Mouse (Mus musculus) megakaryocyte-erythroid progenitor cell, adult 5-6 weeks (primary cell): ENCODE results near the gene Emilin1. TPM values are rescaled to one million over a fixed set of nuclear protein-coding genes. Genes with fewer than 3 reads are reported as not detected.

Source experiments
- ATAC-seq: replicated peaks from 2 replicates; pipeline ENCODE4 v1.8.0; 2016; ENCODE audit warnings: mild to moderate bottlenecking, inconsistent platforms; ENCODE audit not compliant: severe bottlenecking, poor library complexity, low FRiP score, low TSS enrichment
- total RNA-seq, 2 experiments: library from RNA; stranded (forward) in 1 of 2; stranded (reverse) in 1 of 2; fragments of 200-1000, 215-1000 nt in 1 of 2; fragments of >200 nt in 1 of 2; fragmentation: Nextera tagmentation in 1 of 2; gene quantifications; 2 replicates each; pipeline ENCODE4 v1.2.3; 2014 to 2017

Emilin1 gene
- total RNA-seq, 2 experiments from 2014 or later, result 5.7 to 18.9 TPM

DNA sequence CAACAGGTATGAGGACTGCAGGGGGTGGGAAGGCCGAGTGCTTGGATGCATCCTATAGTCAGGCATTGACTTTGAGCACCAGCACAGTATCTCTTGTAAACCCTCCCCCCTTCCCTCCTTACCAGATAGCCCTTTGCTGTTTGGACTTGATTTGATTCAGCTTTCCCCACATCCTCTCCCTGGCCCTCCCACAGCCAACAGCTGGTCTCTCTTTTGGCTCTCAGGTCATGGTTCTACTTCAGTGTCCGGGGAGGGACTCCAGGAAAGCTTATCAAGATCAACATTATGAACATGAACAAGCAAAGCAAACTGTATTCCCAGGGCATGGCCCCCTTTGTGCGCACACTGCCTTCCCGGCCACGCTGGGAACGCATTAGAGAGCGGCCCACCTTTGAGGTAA, 22.8 kb upstream of the Emilin1 start:
- ATAC-seq, result no peak

DNA sequence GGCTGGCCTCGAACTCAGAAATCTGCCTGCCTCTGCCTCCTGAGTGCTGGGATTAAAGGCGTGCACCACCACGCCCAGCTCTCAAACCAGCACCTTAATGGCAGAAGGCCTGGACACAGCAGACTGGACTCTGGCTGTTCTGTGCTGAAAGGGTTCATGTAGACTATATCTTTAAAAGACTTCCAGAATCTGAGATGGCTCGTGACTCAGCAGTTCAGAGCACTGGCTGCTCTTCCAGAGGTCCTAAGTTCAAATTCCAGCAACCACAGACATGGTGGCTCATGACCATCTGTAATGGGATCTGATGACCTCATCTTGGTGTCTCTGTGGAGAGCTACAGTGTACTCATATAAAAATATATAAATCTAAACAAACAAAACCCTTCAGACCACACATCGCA, 11.3 kb upstream of the Emilin1 start:
- ATAC-seq, result no peak

DNA sequence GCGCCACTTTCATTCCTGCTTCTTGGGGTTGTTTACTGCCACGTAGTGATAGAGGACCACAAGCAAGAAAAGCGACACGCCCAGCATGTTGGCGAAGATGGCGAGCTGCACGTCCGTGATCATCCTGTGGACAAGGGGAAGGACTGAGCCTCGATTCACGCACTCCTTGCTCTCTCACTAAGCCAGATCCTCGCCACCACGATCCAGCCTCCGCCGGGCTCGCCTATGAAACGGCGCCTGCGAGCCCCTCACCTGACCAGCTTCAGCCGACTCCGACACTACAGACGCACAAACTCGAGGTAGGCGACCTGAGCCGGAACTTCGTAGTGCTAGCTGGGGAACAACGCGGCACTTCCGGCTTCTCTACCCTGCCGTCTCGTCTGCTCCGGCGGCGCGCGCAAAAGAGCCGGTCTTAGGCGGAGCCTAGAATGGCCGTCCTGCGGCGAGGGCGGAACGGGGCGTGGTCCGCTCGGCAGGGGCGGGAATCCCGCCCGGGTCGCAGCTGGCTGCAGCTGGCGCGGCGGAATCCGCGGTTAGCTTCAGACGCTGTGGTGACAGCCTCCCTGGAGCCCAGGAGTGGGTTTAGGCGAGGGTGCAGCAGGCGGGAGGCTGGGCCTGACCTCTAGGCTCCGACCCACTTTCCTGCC, 5.7 kb upstream of the Emilin1 start, which contains the start of gene Ost4:
Ost4 (minus strand) TSS at position 376 of the 647 bp plus-strand sequence.
- ATAC-seq, result peak; percentile 90

DNA sequence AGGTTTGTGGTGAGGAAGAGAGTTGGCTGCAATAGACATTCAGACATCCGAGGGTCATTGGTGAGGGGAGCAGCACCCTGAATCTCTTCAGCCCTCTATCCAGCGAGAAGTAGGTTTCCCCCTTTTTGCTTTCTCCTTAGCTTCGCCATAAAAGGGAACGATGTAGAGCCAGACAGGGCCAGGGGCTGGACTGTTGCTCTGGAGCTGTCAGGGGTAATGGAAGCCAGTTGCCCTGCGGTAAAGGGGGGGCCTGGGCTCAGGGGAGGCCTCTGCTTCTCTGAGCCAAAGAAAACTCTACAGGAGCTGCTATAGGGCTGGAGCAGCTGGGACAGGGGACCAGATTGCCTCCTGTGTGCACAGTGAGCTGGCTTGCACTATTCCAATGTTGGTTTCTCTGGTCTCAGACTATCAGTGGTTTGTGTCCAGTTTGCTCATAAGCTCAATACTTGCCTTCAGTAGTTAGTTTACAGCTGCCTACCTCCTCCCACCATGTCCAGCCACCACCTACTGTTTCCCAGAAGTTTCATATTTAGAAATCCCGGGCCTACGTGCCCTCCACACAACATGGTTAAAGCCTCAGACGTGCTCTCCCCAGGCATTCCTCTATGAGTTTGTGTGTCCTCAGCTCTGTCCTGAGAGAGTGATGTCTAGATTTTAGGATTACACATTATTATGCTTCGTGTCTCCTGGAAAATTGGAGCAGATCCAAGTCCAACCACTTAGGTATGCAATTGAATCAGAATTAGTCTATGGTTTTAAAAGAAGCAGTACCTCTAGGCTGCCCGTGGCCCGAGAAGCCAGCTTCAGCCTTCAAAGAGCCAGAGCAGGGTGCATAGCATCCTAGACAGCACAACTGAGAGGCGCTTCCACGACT, 4.5 kb upstream of the Emilin1 start:
- no peak for ATAC-seq

GRCm38 (mm10) chr5:30909300-30909659, 3.9 kb upstream of the Emilin1 start:
- no peak for ATAC-seq

DNA sequence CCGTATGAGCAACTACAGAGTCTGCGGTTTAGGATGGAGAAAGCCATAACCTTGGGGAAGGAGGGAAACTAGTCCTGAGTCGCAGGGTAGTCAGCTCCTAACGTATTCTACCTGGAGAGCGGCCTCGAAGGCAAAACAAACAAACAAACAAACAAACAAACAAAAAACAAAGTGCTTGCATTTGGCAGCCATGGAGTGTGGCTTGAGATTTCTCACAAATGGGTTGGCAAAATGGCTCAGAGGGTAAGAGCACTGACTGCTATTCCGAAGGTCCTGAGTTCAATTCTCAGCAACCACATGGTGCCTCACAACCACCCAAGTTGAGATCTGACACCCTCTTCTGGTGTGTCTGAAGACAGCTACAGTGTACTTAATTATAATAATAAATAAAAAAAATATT, 3.3 kb upstream of the Emilin1 start:
- ATAC-seq, result no peak

DNA sequence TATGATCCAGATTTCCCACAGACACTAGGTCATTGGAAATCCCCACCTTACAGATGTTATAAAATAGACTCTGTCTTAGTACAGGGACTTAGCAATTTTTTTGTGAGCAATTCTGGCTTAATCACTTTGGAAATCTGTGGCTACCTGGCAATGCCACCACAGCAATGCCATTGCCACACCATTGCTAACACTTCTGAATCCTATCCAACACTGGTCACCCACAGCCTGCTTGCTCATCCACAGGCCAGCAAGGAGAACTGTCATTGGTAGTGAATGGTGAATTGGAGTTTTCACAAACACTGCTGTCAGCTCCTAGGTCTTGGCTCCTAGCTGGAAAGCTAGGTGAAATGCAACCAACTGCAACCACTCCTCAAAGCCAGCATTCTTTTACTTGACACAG, 2.7 kb upstream of the Emilin1 start:
- no peak for ATAC-seq

DNA sequence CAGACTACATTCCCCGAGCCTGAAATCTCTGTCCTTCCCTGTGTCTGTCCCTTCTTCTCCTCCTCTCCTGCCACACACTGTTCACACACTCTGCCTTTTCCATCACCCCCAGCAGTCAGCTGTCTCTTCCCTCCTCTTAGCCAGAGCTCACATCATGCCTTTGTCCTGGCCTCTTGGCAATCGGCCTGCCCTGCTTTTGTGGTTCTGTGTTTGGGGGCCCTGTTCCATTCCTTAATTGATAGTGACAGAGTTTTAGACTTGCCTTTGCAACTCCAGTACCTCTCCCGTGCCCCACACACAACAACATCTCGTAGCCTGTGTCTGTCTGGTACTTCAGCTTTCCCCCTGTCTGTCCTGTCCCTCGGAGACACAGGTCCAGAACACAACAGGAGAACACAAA, 1.0 kb upstream of the Emilin1 start:
- no peak for ATAC-seq

DNA sequence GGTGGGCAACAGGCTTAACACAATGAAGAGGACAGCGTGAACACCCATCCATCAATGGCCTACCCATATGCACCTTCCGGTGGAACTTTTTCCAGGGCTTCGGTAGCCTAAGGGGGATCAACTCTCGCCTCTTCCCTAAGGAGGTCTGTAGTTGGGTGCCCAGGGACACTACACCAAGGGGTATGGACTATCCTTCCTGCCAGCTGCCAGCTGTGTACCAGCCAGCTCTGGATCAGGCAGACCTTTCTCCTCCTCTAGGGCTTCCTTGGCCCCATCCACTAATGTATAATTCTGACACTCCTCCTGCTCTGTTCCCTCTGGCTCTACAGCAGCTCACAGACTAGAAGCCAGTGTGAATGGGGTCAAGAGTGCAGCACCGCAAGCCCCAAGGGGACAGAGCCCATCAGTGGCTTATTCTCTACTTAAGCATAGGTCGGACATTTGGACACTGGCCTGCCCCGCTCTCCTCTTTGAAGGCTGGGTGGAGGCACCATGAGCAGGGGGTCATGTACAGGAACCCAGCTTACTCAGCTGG, 966 bp downstream of the Emilin1 start:
- no peak for ATAC-seq

DNA sequence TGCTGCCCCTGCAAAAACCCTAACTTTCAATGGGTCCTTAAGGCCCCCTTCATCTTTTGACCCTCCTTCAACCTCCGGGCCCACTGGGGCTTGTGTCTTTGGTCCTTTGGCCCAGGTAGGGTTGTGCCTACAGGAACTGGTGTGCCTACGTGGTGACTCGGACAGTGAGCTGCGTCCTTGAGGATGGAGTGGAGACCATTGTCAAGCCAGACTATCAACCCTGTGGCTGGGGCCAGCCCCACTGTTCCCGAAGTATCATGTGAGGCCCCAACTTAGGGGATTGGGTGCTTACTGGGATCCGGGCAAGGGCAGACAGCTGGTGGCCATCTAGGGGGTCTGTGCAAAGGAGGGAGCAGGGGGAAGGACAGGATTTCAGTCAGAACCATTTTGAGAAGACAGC, 1.6 kb downstream of the Emilin1 start:
- ATAC-seq, result no peak

- ATAC-seq, result 0 out of 2 replicates have a peak, but pooled peaks have one; percentile 16
Observed at GRCm38 (mm10) chr5:30915456-30915855, 2.3 kb downstream of the Emilin1 start.

DNA sequence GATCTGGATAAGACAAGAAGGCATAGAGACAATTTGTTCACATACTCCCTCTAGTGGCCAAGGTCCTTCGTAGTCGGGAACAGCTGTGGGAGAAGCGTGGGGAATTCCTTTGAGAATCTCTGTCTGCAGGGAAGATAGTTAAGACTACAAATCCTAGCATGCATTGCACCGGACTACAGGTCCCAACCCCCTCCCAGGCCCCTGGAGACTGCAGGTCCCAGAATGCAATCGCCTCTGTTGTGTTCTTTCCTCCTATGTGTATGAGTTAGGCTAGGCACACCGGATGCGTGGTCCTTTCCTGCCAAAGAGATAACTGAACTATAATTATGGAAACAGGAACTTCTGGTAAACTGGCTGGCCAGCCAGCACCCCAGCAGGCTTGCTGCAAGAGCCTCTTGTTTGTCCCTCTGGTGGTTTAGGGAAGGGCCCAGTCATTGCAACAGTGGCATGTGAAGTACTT, 2.8 kb downstream of the Emilin1 start:
- peak; percentile 67 for ATAC-seq

DNA sequence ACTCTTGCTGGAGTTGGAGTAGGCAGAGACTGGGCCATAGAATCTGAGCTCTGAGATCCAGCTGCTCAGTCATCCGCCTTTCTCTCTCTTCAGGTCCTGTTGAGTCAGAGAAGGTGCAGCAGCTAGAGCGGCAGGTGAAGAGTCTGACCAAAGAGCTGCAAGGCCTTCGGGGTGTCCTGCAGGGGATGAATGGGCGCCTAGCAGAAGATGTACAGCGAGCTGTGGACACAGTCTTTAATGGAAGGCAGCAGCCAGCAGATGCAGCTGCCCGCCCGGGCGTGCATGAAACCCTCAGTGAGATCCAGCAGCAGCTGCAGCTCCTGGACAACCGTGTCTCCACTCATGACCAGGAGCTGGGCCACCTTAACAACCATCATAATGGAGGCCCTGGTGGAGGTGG, 3.6 kb downstream of the Emilin1 start:
- no peak for ATAC-seq

DNA sequence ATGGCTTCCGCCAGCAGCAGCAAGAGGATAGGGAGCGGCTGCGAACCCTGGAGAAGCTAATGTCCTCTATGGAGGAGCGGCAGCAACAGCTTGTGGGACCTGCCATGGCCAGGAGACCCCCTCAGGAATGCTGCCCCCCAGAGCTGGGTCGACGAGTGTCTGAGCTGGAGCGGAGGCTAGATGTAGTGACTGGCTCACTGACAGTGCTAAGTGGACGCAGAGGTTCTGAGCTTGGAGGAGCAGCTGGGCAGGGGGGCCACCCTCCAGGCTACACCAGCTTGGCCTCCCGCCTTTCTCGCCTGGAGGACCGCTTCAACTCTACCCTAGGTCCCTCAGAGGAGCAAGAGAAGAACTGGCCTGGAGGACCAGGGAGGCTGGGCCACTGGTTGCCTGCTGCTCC, 4.1 kb downstream of the Emilin1 start:
- no peak for ATAC-seq

GRCm38 (mm10) chr5:30917891-30918670, 4.9 kb downstream of the Emilin1 start:
- ATAC-seq, result no peak

DNA sequence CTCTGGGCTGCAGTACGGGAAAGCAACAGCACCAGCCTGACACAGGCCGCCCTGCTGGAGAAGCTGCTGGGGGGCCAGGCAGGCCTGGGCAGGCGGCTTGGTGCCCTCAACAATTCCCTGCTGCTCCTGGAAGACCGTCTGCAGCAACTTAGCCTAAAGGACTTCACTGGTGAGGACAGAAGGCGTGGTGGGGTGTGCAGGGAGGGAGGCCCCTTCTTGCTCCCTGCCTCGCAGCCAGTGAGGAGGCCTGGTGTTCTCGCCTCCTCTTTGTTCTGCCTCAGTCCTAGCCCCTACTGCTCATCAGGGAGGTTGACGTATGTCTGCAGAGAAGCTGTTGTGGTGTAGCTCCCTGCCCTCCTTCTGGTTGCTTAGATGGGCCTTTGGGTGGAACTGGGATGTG, 5.5 kb downstream of the Emilin1 start:
- no peak for ATAC-seq

DNA sequence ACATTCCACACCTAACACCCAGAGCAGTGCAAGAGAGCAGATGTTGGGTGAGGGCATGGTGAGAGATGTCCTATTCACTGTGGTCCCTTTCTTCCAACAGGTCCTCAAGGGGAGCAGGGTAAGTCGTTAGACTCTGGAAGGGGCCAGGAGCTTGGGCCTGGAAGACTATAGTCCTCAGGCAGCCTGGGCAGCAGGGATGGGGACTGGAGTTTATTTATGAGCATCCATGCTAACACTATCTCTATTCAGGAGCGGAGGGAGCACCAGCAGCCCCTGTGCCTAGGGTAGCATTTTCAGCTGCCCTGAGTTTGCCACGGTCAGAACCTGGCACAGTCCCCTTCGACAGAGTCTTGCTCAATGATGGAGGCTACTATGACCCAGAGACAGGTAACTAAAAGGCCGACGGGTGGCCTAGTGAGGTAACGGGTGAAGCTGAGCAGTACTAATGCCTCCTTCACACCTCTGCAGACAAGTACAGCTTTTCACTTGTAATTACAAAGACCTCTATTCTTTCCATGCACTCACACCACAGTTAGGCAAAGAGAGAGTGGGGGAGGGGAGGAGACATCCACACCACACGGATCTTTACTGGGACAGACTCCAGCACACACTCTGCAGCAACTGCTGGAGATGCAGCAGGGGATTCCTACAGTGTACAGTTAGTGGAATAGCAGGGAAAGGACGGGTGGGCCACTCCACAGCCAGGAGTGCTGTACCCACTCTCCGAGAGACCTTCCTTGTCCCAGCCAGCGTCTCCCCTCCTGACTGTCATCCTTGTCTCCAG, 6.8 kb downstream of the Emilin1 start:
- ATAC-seq, result no peak

DNA sequence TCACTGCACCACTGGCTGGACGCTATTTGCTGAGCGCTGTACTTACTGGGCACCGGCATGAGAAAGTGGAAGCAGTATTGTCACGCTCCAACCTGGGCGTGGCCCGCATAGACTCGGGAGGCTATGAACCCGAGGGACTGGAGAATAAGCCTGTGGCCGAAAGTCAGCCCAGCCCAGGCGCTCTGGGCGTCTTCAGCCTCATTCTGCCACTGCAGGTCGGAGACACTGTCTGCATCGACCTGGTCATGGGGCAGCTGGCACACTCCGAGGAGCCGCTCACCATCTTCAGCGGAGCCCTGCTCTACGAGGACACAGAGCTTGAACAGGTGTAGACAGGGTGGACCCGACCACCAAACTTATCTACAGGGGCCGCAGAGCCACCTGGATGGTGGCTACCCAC, 7.4 kb downstream of the Emilin1 start:
- no peak for ATAC-seq
